ENCODE assay signal across 8 mouse cellular contexts in the genomic region with DNA sequence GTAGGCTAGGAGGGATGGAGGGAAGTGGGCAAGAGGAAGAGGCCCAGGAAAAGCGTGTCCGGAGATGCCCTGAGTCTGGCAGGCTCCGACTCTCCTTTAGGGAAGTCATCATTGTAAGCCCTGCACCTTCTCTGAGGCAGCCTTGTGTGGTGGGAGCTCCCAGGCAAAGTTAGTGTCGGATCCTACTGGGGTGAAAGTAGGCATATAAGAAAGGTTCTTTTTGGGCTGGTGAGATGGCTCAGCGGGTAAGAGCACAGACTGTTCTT. TPM values are rescaled to one million over a fixed set of nuclear protein-coding genes. Genes with fewer than 3 reads are reported as not detected.
DNase-seq lines count a peak whose midpoint lies in the region; ATAC-seq and TF ChIP-seq lines count a peak whose summit lies in the region.

No protein-coding gene starts in this region.

- no peak for TF ChIP-seq CTCF in cortical plate, adult 2 months (IDR thresholded peaks at IDR 0.05; ENCODE audit: extremely low read depth, insufficient read depth, low read length)
- no peak for TF ChIP-seq CTCF in hindbrain, postnatal 0 days (IDR thresholded peaks at IDR 0.05; ENCODE audit: low read depth)
- TF ChIP-seq CTCF in midbrain, postnatal 0 days (IDR thresholded peaks at IDR 0.05), result no peak

- DNase-seq in kidney, postnatal 4 days, result no peak
- DNase-seq in hindbrain, postnatal 0 days (ENCODE audit: low spot score), result no peak
- DNase-seq in midbrain, postnatal 0 days (ENCODE audit: low spot score), result no peak
- no peak for DNase-seq in cerebellum, adult 9-10 months
- DNase-seq in ovary, adult 18-20 months (ENCODE audit: low spot score), result no peak
- DNase-seq in left cerebral cortex, postnatal 36 days (ENCODE audit: low spot score in 2 of 2), result no peak

- peak overlapping the region; percentile 82 for H3K4me2 ChIP-seq in kidney, embryonic 15.5 days
- H3K4me2 ChIP-seq in hindbrain, postnatal 0 days (ENCODE audit: low read depth, low read length), result peak overlapping the region; percentile 92
- peak overlapping the region; percentile 89 for H3K4me2 ChIP-seq in midbrain, postnatal 0 days (ENCODE audit: low read depth, low read length, poor library complexity, severe bottlenecking)

- no peaks in the 10 kb centered on the region for H3K9me3 ChIP-seq in kidney, embryonic 15.5 days (replicated peaks)
- H3K9me3 ChIP-seq in hindbrain, postnatal 0 days (ENCODE audit: low read length), result no peaks in the 10 kb centered on the region
- H3K9me3 ChIP-seq in midbrain, postnatal 0 days (ENCODE audit: low read length), result no peaks in the 10 kb centered on the region

- H3K4me3 ChIP-seq in kidney, embryonic 15.5 days (replicated peaks), result peak overlapping the region; percentile 85
- H3K4me3 ChIP-seq in cortical plate, adult 2 months (ENCODE audit: insufficient read depth, low read length), result peak overlapping the region; percentile 86
- peak overlapping the region; percentile 83 for H3K4me3 ChIP-seq in hindbrain, postnatal 0 days (ENCODE audit: low read length)
- H3K4me3 ChIP-seq in midbrain, postnatal 0 days (ENCODE audit: low read depth, low read length), result peak overlapping the region; percentile 80

- peaks cover 25% of the 10 kb centered on the region for H3K4me1 ChIP-seq in kidney, embryonic 15.5 days
- peaks cover 3% of the 10 kb centered on the region; the same call in 1 of the 2 replicates for H3K4me1 ChIP-seq in cortical plate, adult 2 months (ENCODE audit: control insufficient read depth, insufficient read depth, low read length)
- H3K4me1 ChIP-seq in hindbrain, postnatal 0 days (ENCODE audit: insufficient read depth, low read length), result peaks cover 6% of the 10 kb centered on the region; the same call in 1 of the 2 replicates
- H3K4me1 ChIP-seq in midbrain, postnatal 0 days (ENCODE audit: insufficient read depth, low read length), result peaks cover 5% of the 10 kb centered on the region

- H3K27ac ChIP-seq in kidney, embryonic 15.5 days, result peak overlapping the region; percentile 90
- H3K27ac ChIP-seq in cortical plate, adult 2 months (ENCODE audit: insufficient read depth, low read length), result no peak overlapping the region
- H3K27ac ChIP-seq in hindbrain, postnatal 0 days, result peak overlapping the region; percentile 92
- peak overlapping the region; percentile 87 for H3K27ac ChIP-seq in midbrain, postnatal 0 days (ENCODE audit: low read depth, low read length)

- peaks cover 33% of the 10 kb centered on the region for H3K36me3 ChIP-seq in kidney, embryonic 15.5 days
- peaks cover 17% of the 10 kb centered on the region for H3K36me3 ChIP-seq in hindbrain, postnatal 0 days (ENCODE audit: insufficient read depth, low read length)
- peaks cover 15% of the 10 kb centered on the region for H3K36me3 ChIP-seq in midbrain, postnatal 0 days (ENCODE audit: insufficient read depth, low read length)

- under 1% methylated on average over 5 of the region's 5 CpGs for WGBS in kidney, embryonic 15.5 days
- WGBS in hindbrain, postnatal 0 days, result 3% methylated on average over 5 of the region's 5 CpGs
- 5% methylated on average over 5 of the region's 5 CpGs for WGBS in midbrain, postnatal 0 days

- ATAC-seq in kidney, embryonic 15.5 days (replicated peaks; ENCODE audit: low FRiP score), result no peak
- ATAC-seq in hindbrain, postnatal 0 days, result no peak
- ATAC-seq in midbrain, postnatal 0 days (ENCODE audit: low FRiP score), result no peak; the same call in none of the 2 replicates

- intact Hi-C loops in left cerebral cortex, postnatal 36 days (cut with DNase I), result no loop called here

- no peak for TF ChIP-seq POLR2A in cortical plate, adult 2 months (IDR thresholded peaks at IDR 0.05; ENCODE audit: extremely low read depth, insufficient read depth, low read length)

- no peaks in the 10 kb centered on the region for H3K27me3 ChIP-seq in kidney, embryonic 15.5 days
- no peaks in the 10 kb centered on the region for H3K27me3 ChIP-seq in hindbrain, postnatal 0 days (ENCODE audit: insufficient read depth, low read length)
- no peaks in the 10 kb centered on the region for H3K27me3 ChIP-seq in midbrain, postnatal 0 days (ENCODE audit: insufficient read depth, low read length)

- peak overlapping the region; percentile 93 for H3K9ac ChIP-seq in kidney, embryonic 15.5 days
- peak overlapping the region; percentile 84 for H3K9ac ChIP-seq in hindbrain, postnatal 0 days (replicated peaks; ENCODE audit: low read length)
- peak overlapping the region; percentile 80 for H3K9ac ChIP-seq in midbrain, postnatal 0 days (replicated peaks; ENCODE audit: low read length, poor library complexity, severe bottlenecking)

RNA-seq across cellular contexts. Expression of gene Pycr2, which starts 0.7 kb away (rescaled TPM):
- polyA plus RNA-seq in kidney, embryonic 15.5 days (2015; fragmentation: Nextera tagmentation; extraction: Ambion mirVana), result 96.2 and 103 TPM in 2 replicates
- polyA plus RNA-seq in cortical plate, adult 2 months (2012; rRNA removed), result 36.6 and 38.0 TPM in 2 replicates
- total RNA-seq in hindbrain, postnatal 0 days (2014; rRNA removed), result 70.2 and 76.1 TPM in 2 replicates
- polyA plus RNA-seq in hindbrain, postnatal 0 days (2015; fragmentation: Nextera tagmentation; extraction: Ambion mirVana), result 63.4 and 64.7 TPM in 2 replicates
- total RNA-seq in midbrain, postnatal 0 days (2014; rRNA removed), result 48.5 and 50.5 TPM in 2 replicates
- polyA plus RNA-seq in midbrain, postnatal 0 days (2015; fragmentation: Nextera tagmentation; extraction: Ambion mirVana), result 60.5 and 63.7 TPM in 2 replicates
- 10 to 100 TPM; 26.0 to 27.3 TPM for total RNA-seq in left cerebral cortex, postnatal 36 days (2021)

RNA-seq across cellular contexts. Expression of gene Lefty2, which starts 11.8 kb away (rescaled TPM):
- polyA plus RNA-seq in kidney, embryonic 15.5 days (2015; fragmentation: Nextera tagmentation; extraction: Ambion mirVana), result 0.12 TPM in 1 of 2 replicates, not detected in the other
- polyA plus RNA-seq in cortical plate, adult 2 months (2012; rRNA removed), result 1.2 and 1.9 TPM in 2 replicates
- 11.3 and 15.3 TPM in 2 replicates for total RNA-seq in hindbrain, postnatal 0 days (2014; rRNA removed)
- polyA plus RNA-seq in hindbrain, postnatal 0 days (2015; fragmentation: Nextera tagmentation; extraction: Ambion mirVana), result 6.8 and 7.1 TPM in 2 replicates
- 3.0 and 12.8 TPM in 2 replicates for total RNA-seq in midbrain, postnatal 0 days (2014; rRNA removed)
- 7.7 and 8.6 TPM in 2 replicates for polyA plus RNA-seq in midbrain, postnatal 0 days (2015; fragmentation: Nextera tagmentation; extraction: Ambion mirVana)
- total RNA-seq in left cerebral cortex, postnatal 36 days (2021), result under 1 TPM; 0.69 to 0.77 TPM

RNA-seq across cellular contexts. Expression of gene Lefty1, which starts 30.1 kb away (rescaled TPM):
- 1.3 TPM in 2 replicates for polyA plus RNA-seq in kidney, embryonic 15.5 days (2015; fragmentation: Nextera tagmentation; extraction: Ambion mirVana)
- 1.5 and 8.1 TPM in 2 replicates for polyA plus RNA-seq in cortical plate, adult 2 months (2012; rRNA removed)
- total RNA-seq in hindbrain, postnatal 0 days (2014; rRNA removed), result not detected in 2 replicates
- polyA plus RNA-seq in hindbrain, postnatal 0 days (2015; fragmentation: Nextera tagmentation; extraction: Ambion mirVana), result 0.29 and 0.42 TPM in 2 replicates
- total RNA-seq in midbrain, postnatal 0 days (2014; rRNA removed), result 0.38 TPM in 1 of 2 replicates, not detected in the other
- polyA plus RNA-seq in midbrain, postnatal 0 days (2015; fragmentation: Nextera tagmentation; extraction: Ambion mirVana), result 0.41 and 0.42 TPM in 2 replicates
- under 1 TPM in 1 of 2 experiments, not detected in 1; 0.20 TPM for total RNA-seq in left cerebral cortex, postnatal 36 days (2021)

RNA-seq across cellular contexts. Expression of gene Tmem63a, which starts 37.4 kb away (rescaled TPM):
- polyA plus RNA-seq in kidney, embryonic 15.5 days (2015; fragmentation: Nextera tagmentation; extraction: Ambion mirVana), result 10.2 and 12.5 TPM in 2 replicates
- 48.2 and 64.1 TPM in 2 replicates for polyA plus RNA-seq in cortical plate, adult 2 months (2012; rRNA removed)
- 2.9 and 5.4 TPM in 2 replicates for total RNA-seq in hindbrain, postnatal 0 days (2014; rRNA removed)
- polyA plus RNA-seq in hindbrain, postnatal 0 days (2015; fragmentation: Nextera tagmentation; extraction: Ambion mirVana), result 2.5 and 3.0 TPM in 2 replicates
- 4.8 and 6.4 TPM in 2 replicates for total RNA-seq in midbrain, postnatal 0 days (2014; rRNA removed)
- 1.3 and 1.7 TPM in 2 replicates for polyA plus RNA-seq in midbrain, postnatal 0 days (2015; fragmentation: Nextera tagmentation; extraction: Ambion mirVana)
- 10 to 100 TPM; 13.8 to 20.6 TPM for total RNA-seq in left cerebral cortex, postnatal 36 days (2021)

RNA-seq across cellular contexts. Expression of gene Sde2, which starts 53.8 kb away (rescaled TPM):
- polyA plus RNA-seq in kidney, embryonic 15.5 days (2015; fragmentation: Nextera tagmentation; extraction: Ambion mirVana), result 37.0 and 38.7 TPM in 2 replicates
- polyA plus RNA-seq in cortical plate, adult 2 months (2012; rRNA removed), result 16.1 and 16.2 TPM in 2 replicates
- 11.1 and 13.1 TPM in 2 replicates for total RNA-seq in hindbrain, postnatal 0 days (2014; rRNA removed)
- 21.4 and 21.7 TPM in 2 replicates for polyA plus RNA-seq in hindbrain, postnatal 0 days (2015; fragmentation: Nextera tagmentation; extraction: Ambion mirVana)
- total RNA-seq in midbrain, postnatal 0 days (2014; rRNA removed), result 12.8 and 15.3 TPM in 2 replicates
- 20.7 and 24.2 TPM in 2 replicates for polyA plus RNA-seq in midbrain, postnatal 0 days (2015; fragmentation: Nextera tagmentation; extraction: Ambion mirVana)
- 10 to 100 TPM; 20.3 to 21.9 TPM for total RNA-seq in left cerebral cortex, postnatal 36 days (2021)
